Mouse (Mus musculus) ovary, postnatal 10 days (tissue): ENCODE data around the gene Utrn.

Source experiments
- DNase-seq: peaks from one replicate; pipeline ENCODE4 v3.0.0; 2022; ENCODE audit warnings: low spot score

The Utrn gene

DNA sequence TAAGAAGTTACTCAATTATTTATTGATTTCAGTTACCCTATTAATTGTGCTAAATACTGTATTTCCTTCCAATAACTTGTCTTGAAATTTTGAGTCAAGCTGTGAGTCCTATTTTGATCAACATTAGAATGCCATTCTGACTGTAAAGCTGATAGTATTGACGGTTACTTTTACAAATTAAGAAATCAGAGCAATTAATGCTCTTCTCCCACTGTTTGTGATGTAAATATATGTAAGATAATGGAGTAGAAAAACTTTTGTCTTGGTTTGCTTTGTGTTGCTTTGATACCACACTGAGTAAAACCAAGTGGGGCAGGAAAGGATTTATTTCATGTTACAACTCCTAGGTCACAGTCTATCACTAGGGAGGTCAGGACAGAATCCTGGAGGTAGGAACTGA, 327.4 kb downstream of the Utrn start:
- no peak for DNase-seq

GRCm38 (mm10) chr10:12535272-12535671, 333.9 kb downstream of the Utrn start:
- DNase-seq = no peak

DNA sequence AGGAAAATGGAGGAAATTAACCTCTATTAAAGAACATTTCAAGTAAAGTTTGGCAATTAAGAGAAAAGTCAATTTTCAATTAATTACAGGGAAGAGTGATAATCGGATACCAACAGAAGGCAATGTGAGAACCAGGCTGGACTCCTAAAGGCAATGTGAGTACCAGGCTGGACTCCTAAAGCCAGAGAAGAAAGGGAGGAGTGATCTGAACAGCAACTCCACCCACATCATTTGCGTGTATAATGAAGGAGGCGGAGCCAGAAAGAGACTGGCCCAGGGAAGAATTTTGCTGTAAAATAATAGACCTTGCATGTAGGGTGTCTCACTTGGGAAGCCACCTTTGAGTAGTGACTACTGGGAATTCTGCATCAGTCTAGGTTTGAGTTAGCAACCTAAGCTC, 334.4 kb downstream of the Utrn start:
- DNase-seq = no peak

DNA sequence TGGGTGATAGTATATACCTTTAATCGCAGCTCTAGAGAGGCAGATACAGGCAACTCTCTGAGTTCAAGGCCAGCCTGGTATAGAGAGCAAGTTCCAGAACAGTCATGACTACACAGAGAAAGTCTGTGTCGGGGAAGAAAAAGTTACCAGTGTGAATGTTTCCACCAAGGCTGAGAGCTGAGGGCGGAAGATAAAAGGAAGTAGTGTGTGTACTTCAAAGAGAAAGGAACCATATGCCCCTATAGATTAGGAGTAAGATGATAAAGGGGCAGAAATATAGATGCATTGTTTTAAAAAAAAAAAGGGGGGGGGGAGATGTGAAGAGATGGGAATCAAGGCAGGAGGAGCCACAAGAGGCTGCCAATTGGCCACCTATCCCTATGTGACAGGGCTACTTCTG, 334.9 kb downstream of the Utrn start:
- no peak for DNase-seq

DNA sequence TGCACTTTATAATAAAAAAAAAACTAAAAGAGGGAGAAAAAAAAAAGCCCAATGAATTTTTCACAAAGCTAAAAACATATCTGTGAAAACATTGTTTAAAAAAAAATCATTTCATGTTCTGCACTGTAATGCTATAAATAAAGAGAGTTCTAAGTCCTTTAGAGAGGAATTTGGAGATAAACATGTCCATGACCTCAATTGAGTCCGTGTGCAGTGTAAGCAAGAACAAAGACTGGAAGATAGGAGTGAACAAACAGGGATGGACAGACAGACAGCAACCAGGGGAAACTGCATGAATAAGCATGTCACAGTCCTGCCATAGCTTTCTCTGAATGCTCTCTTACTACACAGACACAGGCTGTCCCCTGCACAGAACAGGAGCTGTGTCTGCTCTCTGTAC, 347.1 kb downstream of the Utrn start:
- DNase-seq = no peak

DNA sequence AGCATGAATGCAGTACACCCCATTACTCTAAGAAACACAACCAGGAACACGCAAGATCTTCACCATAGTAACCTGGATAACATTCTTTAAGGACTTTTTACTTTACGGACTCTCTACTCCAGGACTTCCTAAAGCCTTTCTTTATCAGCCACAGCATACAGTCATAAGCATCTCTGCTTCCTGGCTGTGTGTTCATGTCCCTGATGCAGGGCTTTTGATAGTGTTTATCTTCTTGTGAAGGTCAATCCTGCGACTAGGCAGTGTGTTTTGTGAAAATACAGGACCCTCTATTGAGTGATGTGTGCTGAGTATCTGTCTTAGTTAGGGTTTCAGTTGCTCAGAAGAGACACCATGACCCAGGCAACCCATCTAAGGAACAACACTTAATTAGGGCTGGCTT, 351.0 kb downstream of the Utrn start:
- DNase-seq = no peak

- no peak for DNase-seq
Measured at GRCm38 (mm10) chr10:12505568-12505967, 363.6 kb downstream of the Utrn start.

DNA sequence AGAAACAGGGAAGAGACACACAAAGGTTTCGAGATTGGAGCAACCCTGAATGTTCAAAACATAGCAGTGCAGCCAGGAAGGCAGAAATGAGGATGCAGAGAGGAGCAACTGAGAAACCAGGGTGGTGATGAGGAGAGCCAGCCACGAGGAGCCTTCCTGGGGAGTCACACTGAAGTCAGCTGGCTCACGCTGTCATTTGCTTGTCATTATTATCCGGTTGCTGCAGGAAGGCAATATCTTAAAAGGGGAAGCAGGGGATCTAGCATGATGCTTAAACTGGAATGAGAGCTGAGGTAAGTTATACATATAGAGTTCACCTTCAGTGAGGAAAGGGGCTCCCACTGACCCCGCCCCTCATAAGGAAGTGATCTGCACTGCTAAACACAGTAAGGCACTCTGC, 368.7 kb downstream of the Utrn start:
- DNase-seq = no peak

GRCm38 (mm10) chr10:12497555-12497954, 371.6 kb downstream of the Utrn start:
- DNase-seq = no peak

DNA sequence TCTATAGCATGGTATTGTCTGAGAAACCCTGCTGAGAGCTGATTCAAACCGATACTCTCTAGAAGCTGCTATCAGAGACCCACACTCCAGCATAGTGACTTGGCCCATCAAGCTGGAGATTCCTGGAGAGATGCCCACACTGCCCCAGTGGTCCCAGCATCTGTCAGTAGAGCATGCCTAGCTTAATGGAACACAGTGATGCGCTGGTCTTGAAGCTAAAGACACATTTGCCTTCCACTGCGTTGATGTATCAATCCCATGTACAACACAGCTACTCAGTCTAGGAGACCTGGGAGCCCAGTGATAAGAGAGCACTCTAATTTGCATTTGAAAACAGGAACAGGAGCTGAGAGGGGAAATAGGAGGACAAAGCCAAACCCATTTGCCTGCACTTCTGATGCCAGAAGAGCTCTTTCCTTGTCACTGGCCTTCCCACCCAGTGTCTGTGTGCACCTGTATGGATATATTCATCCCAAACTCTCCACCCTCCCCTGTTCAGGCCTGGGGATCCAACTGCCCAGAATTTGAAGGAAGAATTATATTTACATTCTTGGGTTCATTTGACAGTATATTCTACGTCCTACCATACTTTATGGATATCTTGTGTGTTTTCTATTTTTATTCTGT, 379.5 kb downstream of the Utrn start:
- no peak for DNase-seq

- DNase-seq = no peak
Measured at GRCm38 (mm10) chr10:12488518-12488917, 380.6 kb downstream of the Utrn start.

DNA sequence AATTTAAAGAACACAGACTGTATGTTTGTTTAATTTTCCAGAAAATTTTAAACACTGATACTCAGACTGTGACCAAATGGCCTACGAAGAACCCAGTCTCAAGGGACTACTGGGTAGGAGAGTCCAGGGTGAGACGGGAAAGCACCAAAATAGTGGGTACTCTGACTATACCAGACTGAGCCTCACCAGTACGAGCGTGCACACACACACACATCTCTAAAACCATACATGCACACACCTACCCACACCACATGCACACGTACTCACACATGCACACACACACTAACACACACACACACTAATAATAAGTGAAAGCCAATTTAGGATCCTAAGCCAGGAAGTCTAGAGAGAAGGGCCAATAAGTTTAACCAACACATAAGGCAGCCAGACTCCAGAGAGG, 381.0 kb downstream of the Utrn start:
- no peak for DNase-seq

- no peak for DNase-seq
Measured at GRCm38 (mm10) chr10:12483494-12483893, 385.7 kb downstream of the Utrn start.

GRCm38 (mm10) chr10:12482975-12483374, 386.2 kb downstream of the Utrn start:
- no peak for DNase-seq

DNA sequence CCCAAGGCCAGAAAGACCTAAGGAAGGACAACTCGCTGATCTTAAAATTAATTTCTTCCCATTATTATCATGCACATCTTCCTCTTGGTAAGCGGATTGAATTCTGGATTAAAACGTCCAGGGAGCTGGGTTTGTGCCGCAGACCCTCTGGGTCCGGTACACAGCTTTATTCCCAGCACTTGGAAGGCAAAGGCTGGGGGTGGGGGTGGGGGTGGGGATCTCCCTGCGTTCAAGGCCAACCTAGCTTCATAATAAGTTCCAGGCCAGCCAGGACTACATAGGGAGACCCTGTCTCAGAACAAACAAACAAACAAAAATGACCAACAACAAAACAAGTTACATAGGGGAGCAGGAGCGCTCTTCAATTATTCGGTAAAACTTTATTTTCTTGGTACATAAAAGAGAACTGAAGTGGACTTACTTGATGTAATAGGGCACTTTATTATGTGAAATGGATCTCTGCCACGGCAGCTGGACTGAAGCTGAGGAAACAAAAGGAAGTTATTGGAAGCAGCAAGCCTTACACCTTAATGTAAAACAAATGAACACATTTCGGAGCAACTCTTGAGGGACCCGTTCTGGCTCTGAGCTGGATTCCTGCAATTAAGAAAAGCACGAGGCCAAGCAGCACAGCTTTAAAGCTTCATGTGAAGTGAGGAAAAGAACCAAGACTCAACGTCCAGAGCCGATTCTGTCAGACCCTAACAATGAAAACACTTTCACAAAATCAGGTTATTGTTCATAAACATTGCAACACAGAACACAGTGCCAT, 394.1 kb downstream of the Utrn start:
- DNase-seq = no peak

DNA sequence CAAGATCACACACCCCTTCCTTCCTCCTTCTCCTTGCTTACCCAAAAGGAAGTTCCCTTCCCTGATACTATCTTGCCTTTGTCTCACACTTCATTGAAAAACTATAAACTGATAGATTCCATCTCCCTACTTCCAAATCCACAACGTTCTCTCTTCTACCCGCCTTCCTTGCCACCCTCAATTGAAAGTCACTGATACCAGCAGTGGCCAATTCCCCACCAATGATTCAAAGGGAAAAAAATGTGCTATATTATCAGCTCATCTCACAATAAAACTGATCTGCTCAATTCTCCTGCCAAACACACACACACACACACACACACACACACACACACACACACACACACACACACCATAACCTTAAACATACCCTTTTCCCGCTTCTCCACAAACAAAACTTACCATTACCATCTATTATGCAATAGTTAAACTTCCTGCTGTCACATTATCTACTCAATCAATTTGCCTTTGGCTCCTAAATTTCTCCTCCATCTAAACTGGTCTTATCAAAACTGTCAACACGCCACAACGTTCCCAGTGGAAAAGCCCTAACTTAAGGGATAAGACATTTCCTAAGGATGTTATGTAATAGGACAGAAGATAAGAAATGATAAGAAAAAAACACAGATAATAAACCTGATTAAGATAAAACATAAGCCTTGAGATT, 399.6 kb downstream of the Utrn start:
- DNase-seq = no peak

GRCm38 (mm10) chr10:12467544-12467943, 401.6 kb downstream of the Utrn start:
- DNase-seq = no peak

DNA sequence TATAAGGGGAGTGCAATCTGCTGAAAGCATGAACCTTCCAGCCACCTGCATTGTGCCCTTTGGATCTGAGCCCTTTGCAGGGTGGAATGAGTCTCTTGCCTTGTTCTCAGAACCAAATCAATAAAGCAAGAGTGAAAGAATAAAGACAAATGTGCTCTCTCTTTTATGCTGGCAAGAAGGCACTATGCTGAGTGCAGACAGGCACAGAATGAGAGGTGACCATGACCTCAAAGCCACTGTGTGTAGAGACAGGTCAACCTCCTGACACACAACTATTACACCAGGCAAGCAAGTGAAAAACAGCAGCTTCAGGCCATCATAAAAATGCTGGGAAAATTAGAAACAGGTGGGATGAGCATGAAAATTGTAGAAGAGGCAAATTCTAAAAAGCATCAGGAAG, 408.2 kb downstream of the Utrn start:
- no peak for DNase-seq

DNA sequence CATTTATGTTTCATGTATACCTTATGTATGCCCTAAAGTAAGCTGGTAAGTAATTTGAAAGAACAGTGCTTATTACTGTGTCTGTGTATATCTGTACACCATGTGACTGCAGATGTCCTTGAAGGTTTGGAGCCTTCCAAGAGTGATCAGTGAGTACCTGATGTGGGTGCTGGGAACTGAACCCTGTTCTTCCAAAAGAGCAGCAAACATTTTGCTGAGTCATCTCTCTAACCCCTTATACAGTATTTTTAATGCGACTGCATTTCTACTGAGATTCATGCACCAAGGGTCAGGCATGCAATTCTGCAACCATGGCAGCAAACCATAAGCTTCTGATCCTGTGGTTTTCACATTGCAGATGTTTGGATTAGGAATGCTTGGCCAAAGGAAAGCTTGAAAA, 412.3 kb downstream of the Utrn start:
- DNase-seq = no peak

- DNase-seq = no peak
Measured at GRCm38 (mm10) chr10:12452641-12453040, 416.5 kb downstream of the Utrn start.

GRCm38 (mm10) chr10:12444122-12444521, 425.0 kb downstream of the Utrn start:
- DNase-seq = no peak

GRCm38 (mm10) chr10:12433161-12433560, 436.0 kb downstream of the Utrn start:
- no peak for DNase-seq

- DNase-seq = no peak
Measured at GRCm38 (mm10) chr10:12430399-12430798, 438.8 kb downstream of the Utrn start.
